Comparison of ENCODE assay signal across 10 mouse cellular contexts in genomic region chr2:166791738-166792137, GRCm38 (mm10). TPM values are rescaled to one million over a fixed set of nuclear protein-coding genes. Genes with fewer than 3 reads are reported as not detected.
DNase-seq lines count a peak whose midpoint lies in the region; ATAC-seq and TF ChIP-seq lines count a peak whose summit lies in the region.
"Had no signal": no experiment of that assay in that cellular context is flagged by ENCODE, and none has a peak within 500 bp of the region (broad histone marks: within the 10 kb centered on the region; RNA-seq: fewer than 3 reads in every experiment).

No protein-coding gene starts in this region.

- no peak overlapping the region for H3K27ac ChIP-seq in intestine, postnatal 0 days (ENCODE audit: low read depth, low read length)
- no peak overlapping the region for H3K27ac ChIP-seq in intestine, embryonic 15.5 days
- no peak overlapping the region for H3K27ac ChIP-seq in cortical plate, adult 2 months (ENCODE audit: insufficient read depth, low read length)
- H3K27ac ChIP-seq: heart, embryonic 13.5 days; macrophage had no signal

- TF ChIP-seq POLR2A in cortical plate, adult 2 months (IDR thresholded peaks at IDR 0.05; ENCODE audit: extremely low read depth, insufficient read depth, low read length), result no peak

- peak; percentile 54 for DNase-seq in A20 (ENCODE audit: low read depth, low spot score)
- DNase-seq in right cerebral cortex, adult 18-20 months, result no peak
- DNase-seq in adrenal gland, postnatal 4 days (ENCODE audit: low spot score in 2 of 2), result no peak
- no peak for DNase-seq in layer of hippocampus, adult 9-11 months

- 80% methylated on average over 5 of the region's 5 CpGs for WGBS in intestine, postnatal 0 days
- 77% methylated on average over 5 of the region's 5 CpGs for WGBS in intestine, embryonic 15.5 days

- H3K36me3 ChIP-seq in intestine, postnatal 0 days (ENCODE audit: control insufficient read depth, insufficient read depth), result peaks cover 10% of the 10 kb centered on the region
- no peaks in the 10 kb centered on the region for H3K36me3 ChIP-seq in intestine, embryonic 15.5 days

- H3K4me2 ChIP-seq in intestine, postnatal 0 days (replicated peaks; ENCODE audit: low read depth), result no peak overlapping the region
- H3K4me2 ChIP-seq in intestine, embryonic 15.5 days (replicated peaks), result no peak overlapping the region
- H3K4me2 ChIP-seq: heart, embryonic 13.5 days had no signal

- H3K27me3 ChIP-seq in intestine, postnatal 0 days (replicated peaks; ENCODE audit: control insufficient read depth, insufficient read depth, low read length), result no peaks in the 10 kb centered on the region
- H3K27me3 ChIP-seq in intestine, embryonic 15.5 days (replicated peaks), result no peaks in the 10 kb centered on the region
- H3K27me3 ChIP-seq: heart, embryonic 13.5 days had no signal

- H3K9ac ChIP-seq in intestine, postnatal 0 days (ENCODE audit: low read depth, low read length), result no peak overlapping the region
- no peak overlapping the region for H3K9ac ChIP-seq in intestine, embryonic 15.5 days
- H3K9ac ChIP-seq: heart, embryonic 13.5 days had no signal

- no peaks in the 10 kb centered on the region; the same call in 1 of the 2 replicates for H3K4me1 ChIP-seq in intestine, postnatal 0 days (replicated peaks; ENCODE audit: control insufficient read depth, insufficient read depth, low read length)
- peaks cover 15% of the 10 kb centered on the region for H3K4me1 ChIP-seq in intestine, embryonic 15.5 days (replicated peaks)
- peaks cover 3% of the 10 kb centered on the region; the same call in 1 of the 2 replicates for H3K4me1 ChIP-seq in cortical plate, adult 2 months (ENCODE audit: control insufficient read depth, insufficient read depth, low read length)

- no peak overlapping the region for H3K4me3 ChIP-seq in intestine, postnatal 0 days (ENCODE audit: low read depth, low read length)
- no peak overlapping the region for H3K4me3 ChIP-seq in intestine, embryonic 15.5 days (replicated peaks)
- no peak overlapping the region for H3K4me3 ChIP-seq in cortical plate, adult 2 months (ENCODE audit: insufficient read depth, low read length)
- H3K4me3 ChIP-seq: heart, embryonic 13.5 days had no signal

- TF ChIP-seq CTCF in intestine, postnatal 0 days (IDR thresholded peaks at IDR 0.05; ENCODE audit: low read depth), result peak; percentile 61
- 0 out of 2 replicates have a peak, but pooled peaks have one; percentile 21 for TF ChIP-seq CTCF in cortical plate, adult 2 months (IDR thresholded peaks at IDR 0.05; ENCODE audit: extremely low read depth, insufficient read depth, low read length)

- ATAC-seq in intestine, postnatal 0 days, result no peak
- no peak for ATAC-seq in intestine, embryonic 15.5 days
- 0 out of 2 replicates have a peak, but pooled peaks have one; percentile 34 for ATAC-seq in megakaryocyte, adult 5-6 weeks (ENCODE audit: poor library complexity, severe bottlenecking)

- H3K9me3 ChIP-seq in intestine, postnatal 0 days (ENCODE audit: control insufficient read depth), result no peaks in the 10 kb centered on the region
- H3K9me3 ChIP-seq in intestine, embryonic 15.5 days, result no peaks in the 10 kb centered on the region
- H3K9me3 ChIP-seq: heart, embryonic 13.5 days had no signal

RNA-seq across cellular contexts. Expression of gene Trp53rkb, which starts 0.6 kb away (rescaled TPM):
- 3.7 and 5.1 TPM in 2 replicates for polyA plus RNA-seq in intestine, postnatal 0 days (2015; fragmentation: Nextera tagmentation; extraction: Ambion mirVana)
- polyA plus RNA-seq in intestine, embryonic 15.5 days (2015; fragmentation: Nextera tagmentation; extraction: Ambion mirVana), result 6.4 and 6.7 TPM in 2 replicates
- polyA plus RNA-seq in cortical plate, adult 2 months (2012; rRNA removed), result 6.9 and 8.6 TPM in 2 replicates
- total RNA-seq in megakaryocyte, adult 5-6 weeks (2015), result 2.1 and 4.5 TPM in 2 replicates
- total RNA-seq in megakaryocyte, adult 5-6 weeks (2017), result 1.5 and 2.0 TPM in 2 replicates
- 1 to 10 TPM; 6.4 to 7.2 TPM for total RNA-seq in adrenal gland, postnatal 4 days (2021)

RNA-seq across cellular contexts. Expression of gene Arfgef2, which starts 13.7 kb away (rescaled TPM):
- 6.1 and 6.5 TPM in 2 replicates for polyA plus RNA-seq in intestine, postnatal 0 days (2015; fragmentation: Nextera tagmentation; extraction: Ambion mirVana)
- 6.7 and 6.9 TPM in 2 replicates for polyA plus RNA-seq in intestine, embryonic 15.5 days (2015; fragmentation: Nextera tagmentation; extraction: Ambion mirVana)
- polyA plus RNA-seq in cortical plate, adult 2 months (2012; rRNA removed), result 22.9 and 24.3 TPM in 2 replicates
- 13.0 and 13.9 TPM in 2 replicates for total RNA-seq in megakaryocyte, adult 5-6 weeks (2015)
- total RNA-seq in megakaryocyte, adult 5-6 weeks (2017), result 11.5 and 18.7 TPM in 2 replicates
- 10 to 100 TPM; 45.2 to 46.4 TPM for total RNA-seq in adrenal gland, postnatal 4 days (2021)
